Mouse (Mus musculus) heart, embryonic 15.5 days (tissue): ENCODE results near the gene Tubg2. TPM values are rescaled to one million over a fixed set of nuclear protein-coding genes. Genes with fewer than 3 reads are reported as not detected.
"Not testable (repeated sequence)": the region's sequence is repeated elsewhere in the genome, so short reads cannot be mapped to it uniquely, and the experiment has no call there.

Source experiments
- ATAC-seq: fragments of 200-750 bp; cut with Nextera tagmentation; replicated peaks from 2 replicates; pipeline ENCODE4 v1.8.0; 2017; ENCODE audit warnings: low read depth, moderate TSS enrichment; ENCODE audit not compliant: insufficient number of reproducible peaks, insufficient read depth, low FRiP score
- H3K27ac ChIP-seq: fragments of 300-500 bp; sonication (generic); 2 replicates; pipeline ENCODE4 v1.5.1; 2015; ENCODE audit warnings: mild to moderate bottlenecking, inconsistent platforms
- H3K27me3 ChIP-seq: fragments of 300-500 bp; sonication (generic); 2 replicates; pipeline ENCODE4 v1.6.1; 2015; ENCODE audit warnings: inconsistent platforms
- H3K36me3 ChIP-seq: fragments of 300-500 bp; sonication (generic); 2 replicates; pipeline ENCODE4 v1.6.1; 2015; ENCODE audit warnings: mild to moderate bottlenecking, inconsistent platforms
- H3K4me1 ChIP-seq: fragments of 300-500 bp; sonication (generic); replicated peaks from 2 replicates; pipeline ENCODE4 v1.6.1; 2015; ENCODE audit warnings: inconsistent platforms
- H3K4me2 ChIP-seq: fragments of 300-500 bp; sonication (generic); 2 replicates; pipeline ENCODE4 v1.6.1; 2015; ENCODE audit warnings: inconsistent platforms, mild to moderate bottlenecking, moderate library complexity
- H3K4me3 ChIP-seq: fragments of 300-500 bp; sonication (generic); 2 replicates; pipeline ENCODE4 v1.5.1; 2015; ENCODE audit warnings: mild to moderate bottlenecking, inconsistent platforms
- H3K9ac ChIP-seq: fragments of 300-500 bp; sonication (generic); 2 replicates; pipeline ENCODE4 v1.6.1; 2015; ENCODE audit warnings: mild to moderate bottlenecking, inconsistent platforms
- H3K9me3 ChIP-seq: fragments of 300-500 bp; sonication (generic); replicated peaks from 2 replicates; pipeline ENCODE4 v1.6.1; 2016; ENCODE audit warnings: inconsistent platforms
- WGBS: fragments of 180-500 bp; shearing (Covaris S2); methylation state at CpG from one replicate; pipeline ENCODE4 v1.1.7; 2015; ENCODE audit warnings: mixed read lengths; 5-methylcytosine and 5-hydroxymethylcytosine counted together
- polyA plus RNA-seq: library from polyadenylated mRNA; unstranded; fragments of >200 nt; fragmentation: Nextera tagmentation; extraction: Ambion mirVana; gene quantifications from 2 replicates; pipeline ENCODE4 v1.2.1, GENCODE M21; 2015

The Tubg2 gene
- polyA plus RNA-seq, 1 experiment from 2014 or later, result 2.7 TPM

GRCm38 (mm10) chr11:101155151-101155550 lies 556 bp upstream of the Tubg2 start:
- Histone ChIP-seq H3K36me3 (no peaks in the 10 kb centered on the region), H3K4me1 (peaks cover 10% of the 10 kb centered on the region), H3K27me3 (no peaks in the 10 kb centered on the region), H3K27ac (no peak overlapping the region), H3K9ac (no peak overlapping the region), H3K4me2 (peak overlapping the region; percentile 76; the same call in 1 of the 2 replicates), H3K9me3 (no peaks in the 10 kb centered on the region), H3K4me3 (no peak overlapping the region)
- 74% methylated on average over 6 of the region's 6 CpGs for WGBS
- no peak for ATAC-seq

- H3K27me3 ChIP-seq, result peaks cover 19% of the 10 kb centered on the region
- H3K9me3 ChIP-seq, result not testable (repeated sequence)
These were observed 4.4 kb downstream of the Tubg2 start for GRCm38 (mm10) chr11:101160151-101160550.

GRCm38 (mm10) chr11:101160981-101161505 lies 5.3 kb downstream of the Tubg2 start:
- Histone ChIP-seq H3K4me1 (peaks cover 21% of the 10 kb centered on the region), H3K36me3 (peaks cover 33% of the 10 kb centered on the region), H3K27me3 (peaks cover 25% of the 10 kb centered on the region)
- H3K4me3 ChIP-seq, H3K4me2 ChIP-seq, H3K9ac ChIP-seq, H3K27ac ChIP-seq, ATAC-seq, H3K9me3 ChIP-seq: not testable (repeated sequence)
- 72% methylated on average over 8 of the region's 8 CpGs for WGBS

More at GRCm38 (mm10) chr11:101160151-101160550, 4.4 kb downstream of the Tubg2 start:
- peaks cover 26% of the 10 kb centered on the region for H3K36me3 ChIP-seq
- H3K27ac ChIP-seq, ATAC-seq, H3K4me2 ChIP-seq, H3K4me3 ChIP-seq, H3K9ac ChIP-seq: not testable (repeated sequence)
- 68% methylated on average over 8 of the region's 10 CpGs for WGBS
- peaks cover 28% of the 10 kb centered on the region for H3K4me1 ChIP-seq

GRCm38 (mm10) chr11:101161551-101161950 lies 5.8 kb downstream of the Tubg2 start:
- Histone ChIP-seq H3K9ac (no peak overlapping the region), H3K4me2 (no peak overlapping the region), H3K4me3 (no peak overlapping the region), H3K36me3 (peaks cover 38% of the 10 kb centered on the region), H3K27ac (no peak overlapping the region), H3K4me1 (peaks cover 18% of the 10 kb centered on the region), H3K27me3 (peaks cover 30% of the 10 kb centered on the region), H3K9me3 (no peaks in the 10 kb centered on the region)
- ATAC-seq, result no peak
- WGBS, result 87% methylated on average over 15 of the region's 15 CpGs

- H3K36me3 ChIP-seq, result peaks cover 46% of the 10 kb centered on the region
- H3K9me3 ChIP-seq, result no peaks in the 10 kb centered on the region
- peaks cover 18% of the 10 kb centered on the region for H3K4me1 ChIP-seq
- H3K27ac ChIP-seq, result no peak overlapping the region
- H3K27me3 ChIP-seq, result peaks cover 37% of the 10 kb centered on the region
- H3K4me2 ChIP-seq, result no peak overlapping the region
- ATAC-seq, result no peak
- WGBS, result 58% methylated on average over 5 of the region's 5 CpGs
- no peak overlapping the region for H3K9ac ChIP-seq
- no peak overlapping the region for H3K4me3 ChIP-seq
These were observed 6.6 kb downstream of the Tubg2 start for GRCm38 (mm10) chr11:101162301-101162700.

GRCm38 (mm10) chr11:101162772-101163171 lies 7.1 kb downstream of the Tubg2 start:
- Histone ChIP-seq H3K36me3 (peaks cover 50% of the 10 kb centered on the region), H3K4me2 (no peak overlapping the region), H3K9ac (no peak overlapping the region), H3K9me3 (no peaks in the 10 kb centered on the region), H3K27ac (no peak overlapping the region), H3K4me3 (no peak overlapping the region), H3K27me3 (peaks cover 42% of the 10 kb centered on the region), H3K4me1 (peaks cover 18% of the 10 kb centered on the region)
- 68% methylated on average over 5 of the region's 5 CpGs for WGBS
- no peak for ATAC-seq

GRCm38 (mm10) chr11:101163476-101164350 lies 8.0 kb downstream of the Tubg2 start:
- Histone ChIP-seq H3K4me3 (peak overlapping the region; percentile 33), H3K27me3 (peaks cover 42% of the 10 kb centered on the region), H3K9ac (no peak overlapping the region), H3K4me2 (peak overlapping the region; percentile 53), H3K4me1 (peaks cover 24% of the 10 kb centered on the region), H3K27ac (no peak overlapping the region), H3K36me3 (peaks cover 54% of the 10 kb centered on the region), H3K9me3 (no peaks in the 10 kb centered on the region)
- WGBS, result 46% methylated on average over 49 of the region's 49 CpGs
- ATAC-seq, result no peak

- ATAC-seq, result no peak
- H3K9me3 ChIP-seq, result no peaks in the 10 kb centered on the region
- H3K4me2 ChIP-seq, result peak overlapping the region; percentile 53
- H3K4me3 ChIP-seq, result peak overlapping the region; percentile 33
- peaks cover 42% of the 10 kb centered on the region for H3K27me3 ChIP-seq
- peaks cover 30% of the 10 kb centered on the region for H3K4me1 ChIP-seq
- H3K36me3 ChIP-seq, result peaks cover 54% of the 10 kb centered on the region
- H3K9ac ChIP-seq, result no peak overlapping the region
- WGBS, result 29% methylated on average over 21 of the region's 21 CpGs
- no peak overlapping the region for H3K27ac ChIP-seq
These were observed 8.6 kb downstream of the Tubg2 start for GRCm38 (mm10) chr11:101164351-101164665.

GRCm38 (mm10) chr11:101164677-101165580 lies 9.2 kb downstream of the Tubg2 start:
- Histone ChIP-seq H3K4me1 (peaks cover 36% of the 10 kb centered on the region), H3K4me2 (peak overlapping the region; percentile 53), H3K9me3 (no peaks in the 10 kb centered on the region), H3K27me3 (peaks cover 42% of the 10 kb centered on the region), H3K27ac (no peak overlapping the region), H3K4me3 (peak overlapping the region; percentile 33; the same call in 1 of the 2 replicates), H3K9ac (no peak overlapping the region), H3K36me3 (peaks cover 54% of the 10 kb centered on the region)
- 48% methylated on average over 35 of the region's 35 CpGs for WGBS
- ATAC-seq, result peak; percentile 19; the same call in 1 of the 2 replicates

GRCm38 (mm10) chr11:101166357-101166756 lies 10.7 kb downstream of the Tubg2 start:
- Histone ChIP-seq H3K9me3 (no peaks in the 10 kb centered on the region), H3K4me3 (no peak overlapping the region), H3K27ac (no peak overlapping the region), H3K36me3 (peaks cover 54% of the 10 kb centered on the region), H3K4me2 (no peak overlapping the region), H3K27me3 (peaks cover 42% of the 10 kb centered on the region), H3K9ac (no peak overlapping the region), H3K4me1 (peaks cover 41% of the 10 kb centered on the region)
- WGBS, result 76% methylated on average over 14 of the region's 14 CpGs
- ATAC-seq, result no peak
